Mouse (Mus musculus) c-Kit-positive CD71-positive TER-119-negative erythroid progenitor cells, embryonic 14.5 days (primary cell): ENCODE data around the gene Lrrc37a.
"Not testable (repeated sequence)": the region's sequence is repeated elsewhere in the genome, so short reads cannot be mapped to it uniquely, and the experiment has no call there.

Experiments used
- DNase-seq: peaks from one replicate; pipeline ENCODE4 v3.0.0-alpha.2; 2013; ENCODE audit warnings: low read depth

Lrrc37a gene

GRCm38 (mm10) chr11:103504497-103504896, at the start of gene Lrrc37a:
Gene Lrrc37a (minus strand): TSS chr11:103504597.
- no peak for DNase-seq

- not testable (repeated sequence) for DNase-seq
Observed at GRCm38 (mm10) chr11:103534973-103535372, 30.6 kb upstream of the Lrrc37a start.

GRCm38 (mm10) chr11:103512111-103512510, 7.7 kb upstream of the Lrrc37a start:
- no peak for DNase-seq

- DNase-seq, result peak; percentile 19
Observed at GRCm38 (mm10) chr11:103464443-103464842, 40.0 kb downstream of the Lrrc37a start.

- not testable (repeated sequence) for DNase-seq
Observed at GRCm38 (mm10) chr11:103451105-103451504, 53.3 kb downstream of the Lrrc37a start.

GRCm38 (mm10) chr11:103449721-103450120, 54.7 kb downstream of the Lrrc37a start:
- not testable (repeated sequence) for DNase-seq

GRCm38 (mm10) chr11:103443678-103444077, 60.7 kb downstream of the Lrrc37a start:
- no peak for DNase-seq

- no peak for DNase-seq
Observed at GRCm38 (mm10) chr11:103436282-103436681, 68.1 kb downstream of the Lrrc37a start.

GRCm38 (mm10) chr11:103425031-103425430, 79.4 kb downstream of the Lrrc37a start:
- no peak for DNase-seq

GRCm38 (mm10) chr11:103419667-103420066, 84.7 kb downstream of the Lrrc37a start:
- DNase-seq, result no peak

GRCm38 (mm10) chr11:103419226-103419625, 85.2 kb downstream of the Lrrc37a start:
- no peak for DNase-seq

GRCm38 (mm10) chr11:103413516-103413915, 90.9 kb downstream of the Lrrc37a start:
- DNase-seq, result no peak

- DNase-seq, result no peak
Observed at GRCm38 (mm10) chr11:103412950-103413423, 91.4 kb downstream of the Lrrc37a start.

GRCm38 (mm10) chr11:103411981-103412949, 92.1 kb downstream of the Lrrc37a start, which contains the start of gene Plekhm1:
Gene Plekhm1 (minus strand): TSS chr11:103412687.
- DNase-seq, result peak; percentile 91

- DNase-seq, result no peak
Observed at GRCm38 (mm10) chr11:103411301-103411700, 93.1 kb downstream of the Lrrc37a start.

GRCm38 (mm10) chr11:103408880-103409279, 95.5 kb downstream of the Lrrc37a start:
- no peak for DNase-seq

GRCm38 (mm10) chr11:103407136-103407535, 97.3 kb downstream of the Lrrc37a start:
- not testable (repeated sequence) for DNase-seq

- no peak for DNase-seq
Observed at GRCm38 (mm10) chr11:103406551-103406950, 97.8 kb downstream of the Lrrc37a start.

GRCm38 (mm10) chr11:103405814-103406213, 98.6 kb downstream of the Lrrc37a start:
- DNase-seq, result no peak

- no peak for DNase-seq
Observed at GRCm38 (mm10) chr11:103404618-103405017, 99.8 kb downstream of the Lrrc37a start.

- DNase-seq, result no peak
Observed at GRCm38 (mm10) chr11:103403776-103404175, 100.6 kb downstream of the Lrrc37a start.

GRCm38 (mm10) chr11:103402738-103403137, 101.7 kb downstream of the Lrrc37a start:
- no peak for DNase-seq

- no peak for DNase-seq
Observed at GRCm38 (mm10) chr11:103402198-103402597, 102.2 kb downstream of the Lrrc37a start.
